Mouse (Mus musculus) liver, embryonic 14.5 days (tissue): ENCODE measurements at regions not wholly inside any gene's neighbourhood (a gene's known extent, or its start where the extent isn't known, plus 50 kb on each side); places are given as distances from the start of the nearest gene placed in this dataset.

Source experiments
- ATAC-seq: fragments of 200-750 bp; cut with Nextera tagmentation; 2 replicates; pipeline ENCODE4 v1.8.0; 2017; ENCODE audit warnings: moderate number of reproducible peaks, mild to moderate bottlenecking, moderate library complexity; ENCODE audit not compliant: insufficient read depth
- DNase-seq, 3 experiments: peaks; one replicate each; pipeline ENCODE4 v3.0.0-alpha.2; 2012 to 2013; ENCODE audit warnings: low read depth in 3 of 3, low spot score in 3 of 3
- H3K27ac ChIP-seq: fragments of 300-500 bp; sonication (generic); 2 replicates; pipeline ENCODE4 v1.5.1; 2014; ENCODE audit warnings: moderate library complexity, mild to moderate bottlenecking, control low read depth, inconsistent platforms
- H3K27me3 ChIP-seq: fragments of 300-500 bp; sonication (generic); 2 replicates; pipeline ENCODE4 v1.6.1; 2014; ENCODE audit warnings: mild to moderate bottlenecking, low read length, moderate library complexity; ENCODE audit not compliant: control insufficient read depth, insufficient read depth
- H3K36me3 ChIP-seq: fragments of 300-500 bp; sonication (generic); replicated peaks from 2 replicates; pipeline ENCODE4 v1.6.1; 2014; ENCODE audit warnings: low read depth; ENCODE audit not compliant: control insufficient read depth, insufficient read depth
- H3K4me1 ChIP-seq, 2 experiments: fragments of 200-500 bp in 1 of 2; fragments of 300-500 bp in 1 of 2; sonication (generic) in 1 of 2; replicated peaks; 2 replicates each; pipeline ENCODE4 v1.6.1; 2012 to 2014; ENCODE audit warnings: antibody characterized with exemption in 1 of 2, inconsistent platforms in 1 of 2, low read length in 1 of 2; ENCODE audit not compliant: control insufficient read depth in 2 of 2, insufficient read depth in 2 of 2
- H3K4me2 ChIP-seq: fragments of 300-500 bp; sonication (generic); 2 replicates; pipeline ENCODE4 v1.6.1; 2014; ENCODE audit warnings: low read depth, mild to moderate bottlenecking, control low read depth, moderate library complexity
- H3K4me3 ChIP-seq, 2 experiments: fragments of 200-500 bp in 1 of 2; fragments of 300-500 bp in 1 of 2; sonication (generic) in 1 of 2; 2 replicates each; pipeline ENCODE4 v1.5.1; 2012 to 2014; ENCODE audit warnings: low read depth in 2 of 2, low read length in 2 of 2, mild to moderate bottlenecking in 2 of 2, control low read depth in 1 of 2, inconsistent platforms in 1 of 2, moderate library complexity in 1 of 2; ENCODE audit not compliant: insufficient read depth in 1 of 2
- H3K9ac ChIP-seq: fragments of 300-500 bp; sonication (generic); replicated peaks from 2 replicates; pipeline ENCODE4 v1.6.1; 2014; ENCODE audit warnings: mild to moderate bottlenecking, control low read depth, moderate library complexity
- H3K9me3 ChIP-seq: fragments of 300-500 bp; sonication (generic); 2 replicates; pipeline ENCODE4 v1.6.1; 2016; ENCODE audit warnings: low read length, mixed read lengths; ENCODE audit not compliant: control insufficient read depth
- CTCF ChIP-seq: IDR thresholded peaks from 2 replicates; pipeline ENCODE4 v1.5.1; 2016; ENCODE audit warnings: antibody characterized with exemption, low read depth, control low read depth
- EP300 ChIP-seq: IDR thresholded peaks from 2 replicates; pipeline ENCODE4 v1.6.1; 2016; ENCODE audit warnings: antibody characterized with exemption, low read depth
- WGBS: fragments of 180-500 bp; shearing (Covaris S2); extraction: QIAGEN DNeasy Blood & Tissue Kit; methylation state at CpG from one replicate; pipeline ENCODE4 v1.1.7; 2014; ENCODE audit not compliant: insufficient replicate concordance; 5-methylcytosine and 5-hydroxymethylcytosine counted together

- Histone ChIP-seq H3K36me3 (no peaks in the 10 kb centered on the region), H3K4me3 (no peak overlapping the region), H3K9ac (no peak overlapping the region), H3K27ac (no peak overlapping the region), H3K4me1 (peaks cover 0 to 2% of the 10 kb centered on the region in 2 experiments; a peak in 1 of 4 replicates), H3K4me2 (no peak overlapping the region), H3K27me3 (no peaks in the 10 kb centered on the region), H3K9me3 (no peaks in the 10 kb centered on the region)
- TF ChIP-seq CTCF, result no peak
- TF ChIP-seq EP300, result no peak
- no peak for DNase-seq
- no peak for ATAC-seq
- 62% methylated on average over 11 of the region's 11 CpGs for WGBS
Measured at GRCm38 (mm10) chr15:40361849-40362533, 227.8 kb downstream of the 9330182O14Rik start.

- TF ChIP-seq EP300 (no peak), CTCF (no peak)
- Histone ChIP-seq H3K4me3 (no peak overlapping the region), H3K9me3 (no peaks in the 10 kb centered on the region), H3K27ac (no peak overlapping the region), H3K4me2 (no peak overlapping the region), H3K4me1 (no peaks in the 10 kb centered on the region), H3K36me3 (no peaks in the 10 kb centered on the region), H3K9ac (no peak overlapping the region), H3K27me3 (no peaks in the 10 kb centered on the region)
- no peak for DNase-seq
- WGBS, result 19% methylated on average over 1 of the region's 1 CpGs
- ATAC-seq, result no peak
Measured at GRCm38 (mm10) chr15:40364221-40364621, 230.1 kb downstream of the 9330182O14Rik start.

GRCm38 (mm10) chr15:40365613-40366012 is 231.4 kb downstream of the 9330182O14Rik start:
- no peaks in the 10 kb centered on the region for H3K4me1 ChIP-seq
- H3K9ac ChIP-seq, result no peak overlapping the region
- TF ChIP-seq CTCF (no peak), EP300 (no peak)
- DNase-seq (no peak), ATAC-seq (no peak)
- H3K36me3 ChIP-seq, result no peaks in the 10 kb centered on the region
- H3K4me2 ChIP-seq, result no peak overlapping the region
- no peaks in the 10 kb centered on the region for H3K9me3 ChIP-seq
- no peak overlapping the region for H3K4me3 ChIP-seq
- no peaks in the 10 kb centered on the region for H3K27me3 ChIP-seq
- no peak overlapping the region for H3K27ac ChIP-seq

- 56% methylated on average over 1 of the region's 1 CpGs for WGBS
- H3K36me3 ChIP-seq, result no peaks in the 10 kb centered on the region
- TF ChIP-seq CTCF, result no peak
- TF ChIP-seq EP300, result no peak
- no peaks in the 10 kb centered on the region for H3K9me3 ChIP-seq
- no peaks in the 10 kb centered on the region for H3K27me3 ChIP-seq
- no peak overlapping the region for H3K9ac ChIP-seq
- H3K4me3 ChIP-seq, result no peak overlapping the region
- H3K27ac ChIP-seq, result no peak overlapping the region
- H3K4me2 ChIP-seq, result no peak overlapping the region
- no peaks in the 10 kb centered on the region for H3K4me1 ChIP-seq
- DNase-seq (no peak), ATAC-seq (no peak)
Measured at GRCm38 (mm10) chr15:40367026-40367425, 232.9 kb downstream of the 9330182O14Rik start.

- H3K4me1 ChIP-seq, result no peaks in the 10 kb centered on the region
- 53% methylated on average over 3 of the region's 3 CpGs for WGBS
- H3K9me3 ChIP-seq, result no peaks in the 10 kb centered on the region
- TF ChIP-seq EP300 (no peak), CTCF (no peak)
- ATAC-seq (no peak), DNase-seq (no peak)
- no peak overlapping the region for H3K9ac ChIP-seq
- no peak overlapping the region for H3K4me2 ChIP-seq
- H3K27me3 ChIP-seq, result no peaks in the 10 kb centered on the region
- no peaks in the 10 kb centered on the region for H3K36me3 ChIP-seq
- H3K4me3 ChIP-seq, result no peak overlapping the region
- H3K27ac ChIP-seq, result no peak overlapping the region
Measured at GRCm38 (mm10) chr15:40368746-40369145, 234.6 kb downstream of the 9330182O14Rik start.
